Mouse (Mus musculus): ENCODE data around the gene Brap. TPM values are rescaled to one million over a fixed set of nuclear protein-coding genes. Genes with fewer than 3 reads are reported as not detected.
A peak's percentile ranks its signal among the peaks of the same experiment; 100 is the strongest.
"Not testable (repeated sequence)": the region's sequence is repeated elsewhere in the genome, so short reads cannot be mapped to it uniquely, and the experiment has no call there.

Gene Brap
- total RNA-seq (2021) = 10 to 100 TPM; 29.7 to 31.8 TPM
- long read RNA-seq, experiment 1, full-length matches to known transcripts = 57 of 77 reads
- long read RNA-seq, experiment 1, partial matches to known transcripts = 13 of 77 reads
- long read RNA-seq, experiment 1, other reads (novel, unspliced or antisense) = 7 of 77 reads
- long read RNA-seq, experiment 2, full-length matches to known transcripts = 62 of 74 reads
- long read RNA-seq, experiment 2, partial matches to known transcripts = 9 of 74 reads
- long read RNA-seq, experiment 2, other reads (novel, unspliced or antisense) = 3 of 74 reads

GRCm38 (mm10) chr5:121660059-121660896, at the start of gene Brap, which contains the start of gene Acad10:
Gene Brap (plus strand): TSS chr5:121660563.
Gene Acad10 (minus strand): TSS chr5:121660514.
- peak; percentile 92 for DNase-seq (ENCODE audit: low spot score)

GRCm38 (mm10) chr5:121612036-121612435, 48.3 kb upstream of the Brap start:
- DNase-seq (ENCODE audit: low spot score) = no peak

- not testable (repeated sequence) for DNase-seq (ENCODE audit: low spot score)
Measured at GRCm38 (mm10) chr5:121614921-121615320, 45.4 kb upstream of the Brap start.

- peak; percentile 81 for DNase-seq (ENCODE audit: low spot score)
Measured at GRCm38 (mm10) chr5:121618592-121619513, 41.5 kb upstream of the Brap start, which contains the start of gene Acad12. Gene Acad12 (minus strand): TSS chr5:121618938.

GRCm38 (mm10) chr5:121621102-121621501, 39.3 kb upstream of the Brap start:
- DNase-seq (ENCODE audit: low spot score) = no peak

GRCm38 (mm10) chr5:121623241-121623640, 37.1 kb upstream of the Brap start:
- DNase-seq (ENCODE audit: low spot score) = no peak

- DNase-seq (ENCODE audit: low spot score) = peak; percentile 74
Measured at GRCm38 (mm10) chr5:121627871-121628270, 32.5 kb upstream of the Brap start.

GRCm38 (mm10) chr5:121631106-121631647, 29.2 kb upstream of the Brap start:
- not testable (repeated sequence) for DNase-seq (ENCODE audit: low spot score)

GRCm38 (mm10) chr5:121632804-121633203, 27.6 kb upstream of the Brap start:
- DNase-seq (ENCODE audit: low spot score) = no peak

- DNase-seq (ENCODE audit: low spot score) = no peak
Measured at GRCm38 (mm10) chr5:121634668-121635067, 25.7 kb upstream of the Brap start.

GRCm38 (mm10) chr5:121637296-121637695, 23.1 kb upstream of the Brap start:
- DNase-seq (ENCODE audit: low spot score) = no peak

- DNase-seq (ENCODE audit: low spot score) = no peak
Measured at GRCm38 (mm10) chr5:121639601-121640000, 20.8 kb upstream of the Brap start.

GRCm38 (mm10) chr5:121649134-121649533, 11.2 kb upstream of the Brap start:
- DNase-seq (ENCODE audit: low spot score) = no peak

GRCm38 (mm10) chr5:121654526-121654925, 5.8 kb upstream of the Brap start:
- DNase-seq (ENCODE audit: low spot score) = no peak

GRCm38 (mm10) chr5:121656866-121657265, 3.5 kb upstream of the Brap start:
- DNase-seq (ENCODE audit: low spot score) = not testable (repeated sequence)

GRCm38 (mm10) chr5:121657656-121658055, 2.7 kb upstream of the Brap start:
- DNase-seq (ENCODE audit: low spot score) = not testable (repeated sequence)

GRCm38 (mm10) chr5:121660897-121661254, 513 bp downstream of the Brap start:
- DNase-seq (ENCODE audit: low spot score) = no peak

GRCm38 (mm10) chr5:121661494-121661893, 1.1 kb downstream of the Brap start:
- no peak for DNase-seq (ENCODE audit: low spot score)

- DNase-seq (ENCODE audit: low spot score) = no peak
Measured at GRCm38 (mm10) chr5:121663456-121663855, 3.1 kb downstream of the Brap start.

GRCm38 (mm10) chr5:121664078-121664477, 3.7 kb downstream of the Brap start:
- DNase-seq (ENCODE audit: low spot score) = no peak

GRCm38 (mm10) chr5:121664971-121665370, 4.6 kb downstream of the Brap start:
- DNase-seq (ENCODE audit: low spot score) = no peak
